In genomic region chr11:87531695-87532094, GRCm38 (mm10) we compare ENCODE assay signal across 16 mouse cellular contexts. TPM values are rescaled to one million over a fixed set of nuclear protein-coding genes. Genes with fewer than 3 reads are reported as not detected.
DNase-seq lines count a peak whose midpoint lies in the region; ATAC-seq and TF ChIP-seq lines count a peak whose summit lies in the region.
"Had no signal": no experiment of that assay in that cellular context is flagged by ENCODE, and none has a peak within 500 bp of the region (broad histone marks: within the 10 kb centered on the region; RNA-seq: fewer than 3 reads in every experiment).

No protein-coding gene starts in this region.

- peak; percentile 44 for TF ChIP-seq CTCF in left cerebral cortex, adult 2 months (IDR thresholded peaks at IDR 0.05)
- TF ChIP-seq CTCF in brain, embryonic 14.5 days (IDR thresholded peaks at IDR 0.05; ENCODE audit: borderline replicate concordance, extremely low read depth, insufficient read depth, insufficient read length) = no peak

- no peak overlapping the region for H3K4me3 ChIP-seq in left cerebral cortex, adult 2 months
- H3K4me3 ChIP-seq in forebrain, embryonic 16.5 days (replicated peaks; ENCODE audit: low read length) = no peak overlapping the region
- H3K4me3 ChIP-seq: intestine, embryonic 15.5 days; limb, embryonic 13.5 days had no signal

- H3K27ac ChIP-seq in left cerebral cortex, adult 2 months = no peak overlapping the region
- H3K27ac ChIP-seq in forebrain, embryonic 16.5 days (ENCODE audit: low read length) = no peak overlapping the region
- H3K27ac ChIP-seq: intestine, embryonic 15.5 days; limb, embryonic 13.5 days had no signal

- H3K9ac ChIP-seq in forebrain, embryonic 16.5 days (replicated peaks; ENCODE audit: low read depth, low read length) = no peak overlapping the region
- H3K9ac ChIP-seq: intestine, embryonic 15.5 days; limb, embryonic 13.5 days had no signal

- no peak for TF ChIP-seq POLR2A in brain, embryonic 14.5 days (IDR thresholded peaks at IDR 0.05; ENCODE audit: borderline replicate concordance, extremely low read depth, insufficient read depth, insufficient read length, poor library complexity, severe bottlenecking)

- H3K4me2 ChIP-seq in forebrain, embryonic 16.5 days (ENCODE audit: low read length) = no peak overlapping the region
- H3K4me2 ChIP-seq: intestine, embryonic 15.5 days; limb, embryonic 13.5 days had no signal

- no peaks in the 10 kb centered on the region for H3K4me1 ChIP-seq in forebrain, embryonic 16.5 days (replicated peaks; ENCODE audit: control insufficient read depth, insufficient read depth, low read length)
- H3K4me1 ChIP-seq: intestine, embryonic 15.5 days had no signal

- no peaks in the 10 kb centered on the region for H3K27me3 ChIP-seq in forebrain, embryonic 16.5 days (replicated peaks; ENCODE audit: control insufficient read depth, insufficient read depth, low read length)
- H3K27me3 ChIP-seq: intestine, embryonic 15.5 days; limb, embryonic 13.5 days had no signal

- WGBS in forebrain, embryonic 16.5 days = 48% methylated on average over 6 of the region's 6 CpGs

- ATAC-seq in forebrain, embryonic 16.5 days = no peak
- ATAC-seq: intestine, embryonic 15.5 days had no signal

- DNase-seq in left cerebral cortex, adult 2 months (ENCODE audit: extremely low spot score in 1 of 2, low spot score in 2 of 2) = no peak
- no peak for DNase-seq in left cerebral cortex, postnatal 10 days (ENCODE audit: extremely low spot score in 1 of 2, low spot score in 2 of 2)
- DNase-seq in 416B (ENCODE audit: low read depth) = peak; percentile 62
- peak; percentile 7 to 9 for DNase-seq in B cell, adult 2 months
- DNase-seq in brain, embryonic 14.5 days (ENCODE audit: low read depth) = peak; percentile 30
- DNase-seq in thymus, postnatal 36 days = no peak
- DNase-seq: gastrocnemius, postnatal 36 days had no signal

- H3K36me3 ChIP-seq in forebrain, embryonic 16.5 days (ENCODE audit: control insufficient read depth, insufficient read depth) = no peaks in the 10 kb centered on the region
- H3K36me3 ChIP-seq: intestine, embryonic 15.5 days; limb, embryonic 13.5 days had no signal

- no peaks in the 10 kb centered on the region for H3K9me3 ChIP-seq in forebrain, embryonic 16.5 days (ENCODE audit: control insufficient read depth, low read length)
- H3K9me3 ChIP-seq: intestine, embryonic 15.5 days; limb, embryonic 13.5 days had no signal

- intact Hi-C loops in left cerebral cortex, adult 2 months (cut with DNase I) = no loop called here
- intact Hi-C loops in left cerebral cortex, postnatal 10 days (cut with DNase I) = no loop called here

RNA-seq across cellular contexts. Expression of gene Gm11492, which starts 34.8 kb away (rescaled TPM):
- not detected for total RNA-seq in left cerebral cortex, adult 2 months (2021)
- total RNA-seq in left cerebral cortex, postnatal 10 days (2021) = not detected
- not detected in 2 replicates for polyA plus RNA-seq in brain, embryonic 14.5 days (2012; rRNA removed)
- not detected in 2 replicates for polyA plus RNA-seq in forebrain, embryonic 16.5 days (2015; fragmentation: Nextera tagmentation; extraction: Ambion mirVana)
- total RNA-seq: common myeloid progenitor, adult 5-6 weeks; gastrocnemius, postnatal 36 days; layer of hippocampus, adult 18-20 months; megakaryocyte, adult 5-6 weeks had no signal
- polyA plus RNA-seq: forebrain, embryonic 11.5 days; heart, postnatal 0 days; intestine, embryonic 15.5 days; limb, embryonic 13.5 days; stomach, embryonic 14.5 days had no signal

RNA-seq across cellular contexts. Expression of gene Sept4, which starts 37.0 kb away (rescaled TPM):
- total RNA-seq in left cerebral cortex, adult 2 months (2021) = 100 to 1,000 TPM; 156 to 175 TPM
- total RNA-seq in left cerebral cortex, postnatal 10 days (2021) = 10 to 100 TPM; 55.2 to 58.6 TPM
- 17.0 and 19.4 TPM in 2 replicates for polyA plus RNA-seq in brain, embryonic 14.5 days (2012; rRNA removed)
- polyA plus RNA-seq in forebrain, embryonic 16.5 days (2015; fragmentation: Nextera tagmentation; extraction: Ambion mirVana) = 21.9 and 22.9 TPM in 2 replicates

Comparison
In these comparisons a context has a peak if more than half of its experiments do, and no peak if none do; other contexts are left out.
1. DNase-seq: peak in 416B (single experiment), B cell, adult 2 months (2 of 2) and brain, embryonic 14.5 days (single experiment); none in left cerebral cortex, adult 2 months (0 of 2), left cerebral cortex, postnatal 10 days (0 of 2) and thymus, postnatal 36 days (0 of 2).